Comparison of ENCODE assay signal across 8 mouse cellular contexts in genomic region chr5:146963118-146963936, GRCm38 (mm10). TPM values are rescaled to one million over a fixed set of nuclear protein-coding genes. Genes with fewer than 3 reads are reported as not detected.
DNase-seq lines count a peak whose midpoint lies in the region; ATAC-seq lines count a peak whose summit lies in the region.

Gene Mtif3, minus strand, starts transcription at chr5:146963800.

- DNase-seq in 3134 (ENCODE audit: extremely low read depth, insufficient read length, low spot score) = peak; percentile 90
- peak; percentile 87 to 88 for DNase-seq in adrenal gland, postnatal 36 days
- peak; percentile 89 to 90 for DNase-seq in heart, adult 18-20 months
- DNase-seq in kidney, adult 8-10 months = peak; percentile 83 to 86
- DNase-seq in spleen, postnatal 10 days (ENCODE audit: low spot score in 2 of 2) = peak; percentile 79 to 85

- H3K27ac ChIP-seq in embryonic facial prominence, embryonic 13.5 days = peak within 1 kb of the TSS; percentile 68
- peak within 1 kb of the TSS; percentile 52; the same call in 1 of the 2 replicates for H3K27ac ChIP-seq in limb, embryonic 13.5 days
- H3K27ac ChIP-seq in midbrain, embryonic 16.5 days (ENCODE audit: low read length) = peak within 1 kb of the TSS; percentile 83

- peaks cover 5% of the 10 kb centered on the region for H3K4me1 ChIP-seq in embryonic facial prominence, embryonic 13.5 days
- H3K4me1 ChIP-seq in limb, embryonic 13.5 days = peaks cover 10% of the 10 kb centered on the region
- peaks cover 9% of the 10 kb centered on the region for H3K4me1 ChIP-seq in midbrain, embryonic 16.5 days (ENCODE audit: control insufficient read depth, insufficient read depth, low read length)

- H3K9ac ChIP-seq in embryonic facial prominence, embryonic 13.5 days = peak within 1 kb of the TSS; percentile 87
- peak within 1 kb of the TSS; percentile 80 for H3K9ac ChIP-seq in limb, embryonic 13.5 days
- peak within 1 kb of the TSS; percentile 88 for H3K9ac ChIP-seq in midbrain, embryonic 16.5 days (ENCODE audit: low read depth, low read length)

- ATAC-seq in embryonic facial prominence, embryonic 13.5 days (ENCODE audit: insufficient number of reproducible peaks, insufficient read depth, low FRiP score, low TSS enrichment, low read depth) = peak; percentile 79
- peak; percentile 87 for ATAC-seq in limb, embryonic 13.5 days (ENCODE audit: low FRiP score, low read depth)
- peak; percentile 88 for ATAC-seq in midbrain, embryonic 16.5 days

- H3K27me3 ChIP-seq in embryonic facial prominence, embryonic 13.5 days = no peaks in the 10 kb centered on the region
- H3K27me3 ChIP-seq in limb, embryonic 13.5 days = no peaks in the 10 kb centered on the region
- H3K27me3 ChIP-seq in midbrain, embryonic 16.5 days (ENCODE audit: control insufficient read depth, insufficient read depth, low read depth, low read length) = no peaks in the 10 kb centered on the region

- peaks cover 15% of the 10 kb centered on the region for H3K36me3 ChIP-seq in embryonic facial prominence, embryonic 13.5 days
- H3K36me3 ChIP-seq in limb, embryonic 13.5 days = peaks cover 16% of the 10 kb centered on the region
- H3K36me3 ChIP-seq in midbrain, embryonic 16.5 days (ENCODE audit: control insufficient read depth, insufficient read depth, low read length) = peaks cover 7% of the 10 kb centered on the region

- H3K4me2 ChIP-seq in embryonic facial prominence, embryonic 13.5 days = peak within 1 kb of the TSS; percentile 69
- H3K4me2 ChIP-seq in limb, embryonic 13.5 days (replicated peaks) = peak within 1 kb of the TSS; percentile 67
- H3K4me2 ChIP-seq in midbrain, embryonic 16.5 days (ENCODE audit: low read length) = peak within 1 kb of the TSS; percentile 70

- peak within 1 kb of the TSS; percentile 91 for H3K4me3 ChIP-seq in embryonic facial prominence, embryonic 13.5 days
- peak within 1 kb of the TSS; percentile 83 for H3K4me3 ChIP-seq in limb, embryonic 13.5 days
- H3K4me3 ChIP-seq in midbrain, embryonic 16.5 days (ENCODE audit: low read depth, low read length) = peak within 1 kb of the TSS; percentile 87

- H3K9me3 ChIP-seq in embryonic facial prominence, embryonic 13.5 days = no peaks in the 10 kb centered on the region
- H3K9me3 ChIP-seq in limb, embryonic 13.5 days = no peaks in the 10 kb centered on the region
- H3K9me3 ChIP-seq in midbrain, embryonic 16.5 days (replicated peaks; ENCODE audit: control insufficient read depth, low read length, poor library complexity, severe bottlenecking) = no peaks in the 10 kb centered on the region

- WGBS in embryonic facial prominence, embryonic 13.5 days = 2% methylated on average over 46 of the region's 46 CpGs
- WGBS in limb, embryonic 13.5 days = 2% methylated on average over 46 of the region's 46 CpGs
- WGBS in midbrain, embryonic 16.5 days = 2% methylated on average over 46 of the region's 46 CpGs

RNA-seq across cellular contexts. Expression of gene Mtif3, which starts in this region (rescaled TPM):
- total RNA-seq in adrenal gland, postnatal 36 days (2021) = 10 to 100 TPM; 24.0 to 31.5 TPM
- polyA plus RNA-seq in embryonic facial prominence, embryonic 13.5 days (2015; fragmentation: Nextera tagmentation; extraction: Ambion mirVana) = 28.5 and 31.4 TPM in 2 replicates
- total RNA-seq in heart, adult 18-20 months (2021) = 10 to 100 TPM; 26.8 to 29.4 TPM
- polyA plus RNA-seq in limb, embryonic 13.5 days (2015; fragmentation: Nextera tagmentation; extraction: Ambion mirVana) = 27.3 and 27.4 TPM in 2 replicates
- 28.4 and 31.2 TPM in 2 replicates for polyA plus RNA-seq in midbrain, embryonic 16.5 days (2015; fragmentation: Nextera tagmentation; extraction: Ambion mirVana)

Comparison
In these comparisons a context has a peak if more than half of its experiments do, and no peak if none do; other contexts are left out.
1. Peak in every context shown above with its lines: DNase-seq, ATAC-seq, H3K4me3 ChIP-seq and H3K27ac ChIP-seq.